Mouse (Mus musculus) heart, embryonic 13.5 days (tissue): ENCODE measurements around the gene Ghrhr. TPM values are rescaled to one million over a fixed set of nuclear protein-coding genes. Genes with fewer than 3 reads are reported as not detected.

Experiments
- ATAC-seq: fragments of 200-750 bp; cut with Nextera tagmentation; 2 replicates; pipeline ENCODE4 v1.8.0; 2017; ENCODE audit warnings: moderate TSS enrichment; ENCODE audit not compliant: insufficient number of reproducible peaks, low FRiP score, low TSS enrichment; ENCODE audit errors: extremely low read depth
- H3K27ac ChIP-seq: fragments of 300-500 bp; sonication (generic); replicated peaks from 2 replicates; pipeline ENCODE4 v1.5.1; 2015; ENCODE audit warnings: moderate library complexity, mild to moderate bottlenecking, inconsistent platforms
- H3K27me3 ChIP-seq: fragments of 300-500 bp; sonication (generic); replicated peaks from 2 replicates; pipeline ENCODE4 v1.6.1; 2015; ENCODE audit warnings: mild to moderate bottlenecking, inconsistent platforms
- H3K36me3 ChIP-seq: fragments of 300-500 bp; sonication (generic); 2 replicates; pipeline ENCODE4 v1.6.1; 2015; ENCODE audit warnings: mild to moderate bottlenecking, inconsistent platforms
- H3K4me1 ChIP-seq: fragments of 300-500 bp; sonication (generic); 2 replicates; pipeline ENCODE4 v1.6.1; 2015; ENCODE audit warnings: inconsistent platforms
- H3K4me2 ChIP-seq: fragments of 300-500 bp; sonication (generic); 2 replicates; pipeline ENCODE4 v1.6.1; 2015; ENCODE audit warnings: inconsistent platforms, mild to moderate bottlenecking, moderate library complexity
- H3K4me3 ChIP-seq: fragments of 300-500 bp; sonication (generic); 2 replicates; pipeline ENCODE4 v1.5.1; 2015; ENCODE audit warnings: moderate library complexity, mild to moderate bottlenecking, inconsistent platforms
- H3K9ac ChIP-seq: fragments of 300-500 bp; sonication (generic); 2 replicates; pipeline ENCODE4 v1.6.1; 2015; ENCODE audit warnings: inconsistent platforms, mild to moderate bottlenecking, moderate library complexity
- H3K9me3 ChIP-seq: fragments of 300-500 bp; sonication (generic); 2 replicates; pipeline ENCODE4 v1.6.1; 2016; ENCODE audit warnings: inconsistent platforms
- WGBS: fragments of 180-500 bp; shearing (Covaris S2); methylation state at CpG from one replicate; pipeline ENCODE4 v1.1.7; 2015; ENCODE audit warnings: mixed read lengths; 5-methylcytosine and 5-hydroxymethylcytosine counted together
- polyA plus RNA-seq: library from polyadenylated mRNA; unstranded; fragments of >200 nt; fragmentation: Nextera tagmentation; extraction: Ambion mirVana; gene quantifications from 2 replicates; pipeline ENCODE4 v1.2.1, GENCODE M21; 2015

The Ghrhr gene
- polyA plus RNA-seq, 1 experiment from 2014 or later = not detected

DNA sequence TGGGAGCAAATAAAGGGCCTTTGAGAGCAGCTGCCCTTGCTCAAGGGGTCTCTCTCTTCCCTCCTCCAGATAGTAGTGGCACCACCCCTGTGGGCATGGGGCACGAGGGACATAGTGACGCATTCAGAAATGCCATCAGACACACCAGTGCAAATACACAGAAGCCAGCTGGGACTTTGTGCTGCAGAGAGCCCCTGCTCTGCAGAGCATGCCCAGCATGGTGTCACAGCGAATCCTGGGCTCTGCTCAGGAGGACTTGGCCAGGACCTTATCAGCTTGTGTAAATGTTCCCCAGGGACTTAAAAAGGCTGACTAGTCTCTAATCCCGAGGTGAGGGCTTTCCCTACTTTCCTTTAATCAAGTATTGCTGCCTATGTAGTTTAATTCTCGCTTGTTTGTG is 34.4 kb upstream of the Ghrhr start:
- ATAC-seq = no peak
- H3K4me2 ChIP-seq = no peak overlapping the region
- peaks cover 28% of the 10 kb centered on the region for H3K27me3 ChIP-seq
- H3K27ac ChIP-seq = peak overlapping the region; percentile 33; the same call in 1 of the 2 replicates
- no peaks in the 10 kb centered on the region for H3K9me3 ChIP-seq
- 14% methylated on average over 5 of the region's 5 CpGs for WGBS
- 0 out of 2 replicates have a peak overlapping the region, but pooled peaks have one; percentile 12 for H3K9ac ChIP-seq
- H3K4me3 ChIP-seq = no peak overlapping the region
- H3K4me1 ChIP-seq = peaks cover 76% of the 10 kb centered on the region
- no peaks in the 10 kb centered on the region for H3K36me3 ChIP-seq

DNA sequence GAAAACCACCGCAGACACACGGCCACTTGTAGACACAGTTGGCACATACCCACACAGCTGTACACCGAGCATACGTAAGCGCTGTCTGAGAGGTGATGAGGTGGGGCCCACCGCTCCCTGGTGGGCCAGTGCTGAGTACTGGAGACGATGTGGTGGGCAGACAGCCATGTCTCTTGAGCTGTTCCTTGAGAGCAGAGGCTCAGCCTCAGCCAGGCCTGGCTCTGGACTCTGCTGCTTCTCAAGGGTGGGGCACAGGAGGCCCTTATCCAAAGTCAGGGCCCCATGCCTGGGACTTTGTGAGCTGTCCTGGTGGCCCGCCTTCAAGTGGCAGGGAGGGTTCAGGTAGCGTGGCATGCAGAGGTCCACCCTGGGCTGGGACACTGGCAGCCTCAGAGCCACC is 33.8 kb upstream of the Ghrhr start:
- H3K27me3 ChIP-seq = peaks cover 24% of the 10 kb centered on the region
- H3K36me3 ChIP-seq = no peaks in the 10 kb centered on the region
- H3K4me3 ChIP-seq = no peak overlapping the region
- ATAC-seq = no peak
- no peak overlapping the region for H3K4me2 ChIP-seq
- peaks cover 70% of the 10 kb centered on the region for H3K4me1 ChIP-seq
- WGBS = 63% methylated on average over 9 of the region's 9 CpGs
- no peaks in the 10 kb centered on the region for H3K9me3 ChIP-seq
- H3K9ac ChIP-seq = no peak overlapping the region; the same call in 1 of the 2 replicates
- H3K27ac ChIP-seq = 0 out of 2 replicates have a peak overlapping the region, but pooled peaks have one; percentile 20

DNA sequence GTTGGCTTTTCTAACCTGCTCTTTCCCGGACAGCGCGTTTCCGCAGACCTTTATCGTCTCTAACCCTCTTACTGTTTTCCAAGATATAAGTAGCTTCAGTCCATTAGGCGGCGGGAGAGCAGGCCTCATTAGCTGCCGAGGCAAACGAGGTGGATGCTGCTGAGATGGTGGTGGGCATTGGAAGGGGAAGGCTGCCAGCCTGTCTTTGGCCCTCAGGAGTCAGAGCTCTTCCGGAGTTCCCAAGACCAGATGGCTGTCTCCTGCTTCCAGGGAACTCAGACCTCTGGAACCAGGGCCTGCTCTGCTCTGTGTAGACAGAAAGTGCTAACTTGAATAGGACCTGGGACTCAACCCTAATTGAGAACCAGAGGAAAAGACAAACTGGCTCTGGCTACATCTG is 32.6 kb upstream of the Ghrhr start:
- no peak overlapping the region for H3K27ac ChIP-seq
- H3K36me3 ChIP-seq = no peaks in the 10 kb centered on the region
- peaks cover 18% of the 10 kb centered on the region for H3K27me3 ChIP-seq
- no peak overlapping the region for H3K4me2 ChIP-seq
- H3K4me1 ChIP-seq = peaks cover 59% of the 10 kb centered on the region
- 79% methylated on average over 10 of the region's 10 CpGs for WGBS
- no peak overlapping the region for H3K9ac ChIP-seq
- H3K4me3 ChIP-seq = no peak overlapping the region
- no peak for ATAC-seq
- H3K9me3 ChIP-seq = no peaks in the 10 kb centered on the region

DNA sequence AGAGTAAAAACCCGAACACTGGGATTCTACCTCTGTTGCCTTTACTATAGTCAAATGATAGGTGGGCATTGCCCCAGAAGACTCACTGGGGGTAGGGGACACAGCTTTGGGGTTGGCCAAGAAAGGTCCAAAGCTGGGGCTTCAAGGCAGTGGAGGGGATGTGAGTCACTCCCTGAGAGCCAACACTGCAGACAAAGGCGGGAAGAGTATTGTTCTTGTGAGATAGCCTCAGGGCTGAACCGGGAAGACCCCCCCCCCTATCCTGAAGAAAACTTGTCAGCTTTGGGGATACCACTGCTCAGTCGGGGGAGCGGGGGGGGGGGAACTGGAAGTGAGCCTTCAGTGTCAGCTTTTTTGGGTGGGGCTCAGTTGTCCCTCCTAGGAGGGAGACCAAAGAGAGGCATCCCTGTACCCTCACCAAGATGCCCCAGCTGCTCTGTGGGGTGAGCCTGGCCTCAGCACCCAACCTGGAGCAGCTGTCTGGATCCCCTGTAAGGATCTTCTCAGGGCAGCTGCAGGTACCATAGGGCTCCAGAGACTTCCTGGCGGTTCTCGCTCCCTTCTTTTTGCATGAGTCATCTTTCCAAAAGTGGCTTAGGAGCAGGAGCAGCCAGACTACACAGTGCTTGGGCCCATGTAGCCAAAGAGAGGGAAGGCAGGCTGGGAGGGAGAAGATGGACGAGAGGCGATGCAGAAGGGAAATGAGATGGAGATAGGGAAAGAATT is 31.6 kb upstream of the Ghrhr start:
- ATAC-seq = no peak
- WGBS = 65% methylated on average over 9 of the region's 9 CpGs
- no peak overlapping the region for H3K4me2 ChIP-seq
- no peak overlapping the region for H3K4me3 ChIP-seq
- H3K27ac ChIP-seq = no peak overlapping the region
- H3K4me1 ChIP-seq = peaks cover 49% of the 10 kb centered on the region
- H3K9me3 ChIP-seq = no peaks in the 10 kb centered on the region
- H3K9ac ChIP-seq = no peak overlapping the region
- H3K36me3 ChIP-seq = no peaks in the 10 kb centered on the region
- H3K27me3 ChIP-seq = peaks cover 12% of the 10 kb centered on the region; the same call in 1 of the 2 replicates

DNA sequence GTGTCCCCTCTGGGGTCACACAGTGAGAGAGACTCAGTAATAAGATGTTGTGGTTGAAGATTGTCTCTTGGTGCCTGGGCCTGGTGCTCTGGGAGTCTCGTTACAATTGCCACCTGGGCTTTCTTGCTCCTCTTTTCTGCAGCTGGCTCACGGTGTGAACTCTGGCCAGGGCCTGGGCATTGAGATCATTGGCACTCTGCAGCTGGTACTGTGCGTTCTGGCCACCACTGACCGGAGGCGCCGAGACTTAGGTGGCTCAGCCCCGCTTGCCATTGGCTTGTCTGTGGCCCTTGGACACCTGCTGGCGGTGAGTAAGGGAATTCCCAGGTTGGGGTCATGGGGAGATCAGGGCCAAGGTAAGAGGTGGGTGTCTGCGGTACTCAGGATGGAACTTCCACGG is 30.8 kb upstream of the Ghrhr start:
- Histone ChIP-seq H3K36me3 (no peaks in the 10 kb centered on the region), H3K9me3 (peaks cover 5% of the 10 kb centered on the region; the same call in 1 of the 2 replicates), H3K4me3 (no peak overlapping the region), H3K4me1 (peaks cover 41% of the 10 kb centered on the region), H3K4me2 (no peak overlapping the region), H3K9ac (no peak overlapping the region), H3K27me3 (peaks cover 6% of the 10 kb centered on the region; the same call in 1 of the 2 replicates), H3K27ac (no peak overlapping the region)
- no peak for ATAC-seq
- WGBS = 83% methylated on average over 10 of the region's 10 CpGs

DNA sequence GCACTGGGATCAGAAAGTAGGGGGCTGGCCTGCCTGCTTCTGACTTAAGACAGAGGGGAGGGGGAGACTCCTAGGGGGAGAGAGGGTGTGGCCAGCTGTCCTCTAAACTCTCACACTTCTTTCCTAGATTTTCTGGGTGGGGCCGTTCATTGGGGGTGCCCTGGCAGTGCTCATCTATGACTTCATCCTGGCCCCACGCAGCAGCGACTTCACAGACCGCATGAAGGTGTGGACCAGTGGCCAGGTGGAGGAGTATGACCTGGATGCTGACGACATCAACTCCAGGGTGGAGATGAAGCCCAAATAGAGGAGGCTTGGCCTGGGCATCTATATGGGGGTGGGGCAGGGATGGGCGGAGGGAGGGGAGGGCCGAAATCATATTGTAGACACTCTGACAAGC is 29.6 kb upstream of the Ghrhr start:
- Histone ChIP-seq H3K27ac (no peak overlapping the region), H3K4me3 (no peak overlapping the region), H3K27me3 (peaks cover 6% of the 10 kb centered on the region; the same call in 1 of the 2 replicates), H3K36me3 (no peaks in the 10 kb centered on the region), H3K4me2 (no peak overlapping the region), H3K9me3 (peaks cover 5% of the 10 kb centered on the region; the same call in 1 of the 2 replicates), H3K4me1 (peaks cover 30% of the 10 kb centered on the region), H3K9ac (no peak overlapping the region)
- ATAC-seq = no peak
- WGBS = 74% methylated on average over 7 of the region's 7 CpGs

DNA sequence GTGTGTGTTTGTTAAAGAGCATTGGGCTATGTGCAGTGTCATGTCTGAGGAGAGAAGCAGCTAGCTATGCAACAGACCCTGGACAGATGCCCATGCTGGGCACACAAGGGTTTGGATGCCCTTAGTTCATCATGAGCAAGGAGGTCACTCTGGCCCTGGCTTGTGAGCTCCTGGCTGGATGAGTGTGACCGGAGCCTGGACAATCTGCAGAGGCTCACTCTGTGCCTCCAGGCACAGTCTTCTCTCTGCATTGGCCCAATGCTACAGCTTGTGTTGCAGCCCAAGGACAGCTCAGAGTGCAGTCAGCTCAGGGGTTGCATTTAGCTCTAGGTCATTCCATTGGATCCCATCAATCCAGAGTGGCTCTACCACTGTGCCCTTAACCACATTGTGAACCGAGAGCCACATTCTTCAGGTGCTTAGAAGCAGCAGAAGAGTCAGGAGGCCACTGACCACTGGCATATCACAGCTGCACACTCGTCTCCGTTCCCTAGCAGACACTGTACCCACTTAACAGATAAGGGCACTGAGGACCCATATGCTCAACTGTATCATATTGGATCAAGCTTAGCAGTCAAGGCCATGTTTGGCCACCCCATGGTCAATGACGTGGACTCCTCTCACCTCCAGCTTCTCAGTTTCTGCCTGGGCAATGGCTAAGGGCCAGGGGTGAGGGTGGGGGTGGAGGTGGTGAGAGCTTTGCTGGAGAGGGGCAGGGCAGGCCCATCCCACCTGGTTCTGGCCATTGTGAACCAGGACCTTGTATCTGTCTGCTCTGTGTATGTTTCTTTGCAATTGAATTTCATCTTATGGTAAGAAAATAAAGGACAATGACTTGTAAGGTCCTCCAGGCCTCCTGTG is 28.2 kb upstream of the Ghrhr start:
- Histone ChIP-seq H3K9ac (no peak overlapping the region), H3K27me3 (peaks cover 6% of the 10 kb centered on the region; the same call in 1 of the 2 replicates), H3K9me3 (peaks cover 5% of the 10 kb centered on the region; the same call in 1 of the 2 replicates), H3K4me3 (no peak overlapping the region), H3K4me1 (peaks cover 17% of the 10 kb centered on the region), H3K27ac (no peak overlapping the region), H3K36me3 (no peaks in the 10 kb centered on the region), H3K4me2 (no peak overlapping the region)
- WGBS = 74% methylated on average over 5 of the region's 5 CpGs
- ATAC-seq = no peak

DNA sequence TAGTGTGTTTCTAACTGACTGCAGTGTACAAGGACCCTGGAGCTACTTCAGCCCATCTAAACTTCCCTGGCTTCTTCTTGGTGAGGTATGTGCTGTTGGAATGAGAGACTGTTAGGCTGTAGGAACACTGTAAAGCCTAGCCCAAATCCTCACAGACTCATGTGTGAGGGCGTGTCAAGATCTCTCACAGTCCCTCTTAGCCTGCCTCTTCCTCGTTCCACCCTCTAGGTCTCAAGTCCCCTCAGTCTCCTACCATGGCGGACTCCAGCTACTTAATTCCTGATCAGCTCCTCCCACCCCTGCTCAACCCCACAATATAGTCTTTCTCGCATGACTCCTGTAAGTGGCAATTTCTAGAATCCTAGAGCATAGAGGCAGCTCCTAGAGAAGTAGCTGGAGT is 26.9 kb upstream of the Ghrhr start:
- Histone ChIP-seq H3K27ac (no peak overlapping the region), H3K4me3 (no peak overlapping the region), H3K4me1 (peaks cover 8% of the 10 kb centered on the region), H3K9me3 (peaks cover 5% of the 10 kb centered on the region; the same call in 1 of the 2 replicates), H3K9ac (no peak overlapping the region), H3K27me3 (peaks cover 7% of the 10 kb centered on the region; the same call in 1 of the 2 replicates), H3K36me3 (no peaks in the 10 kb centered on the region), H3K4me2 (no peak overlapping the region)
- 76% methylated on average over 4 of the region's 4 CpGs for WGBS
- ATAC-seq = no peak

DNA sequence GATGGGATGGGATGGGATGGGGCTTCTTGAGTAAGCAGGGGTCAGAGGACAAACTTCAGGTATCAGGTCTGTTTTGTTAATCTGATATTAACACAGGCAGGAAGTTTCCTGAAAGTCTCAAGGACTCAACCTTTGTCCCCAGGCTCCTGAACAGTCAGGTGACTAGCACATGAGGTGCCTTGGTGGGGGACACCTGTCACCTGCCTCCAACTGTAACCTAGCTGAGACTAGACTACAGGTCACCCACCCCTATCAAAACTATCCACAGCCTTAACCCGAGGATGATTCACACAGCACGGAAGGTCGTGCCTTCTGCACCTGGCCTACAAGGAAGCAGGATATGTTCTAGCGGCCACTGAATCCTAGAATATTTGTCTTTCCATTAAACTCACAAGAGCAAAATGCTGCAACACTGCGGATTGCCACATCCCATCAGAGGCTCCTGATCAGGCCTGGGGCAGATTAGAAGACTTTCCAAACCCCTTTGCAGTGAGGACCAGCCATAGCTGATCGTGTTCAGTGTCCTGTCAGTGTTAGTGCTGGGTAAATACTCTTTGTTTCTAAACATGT is 25.6 kb upstream of the Ghrhr start:
- peaks cover 5% of the 10 kb centered on the region; the same call in 1 of the 2 replicates for H3K9me3 ChIP-seq
- no peak overlapping the region for H3K4me3 ChIP-seq
- no peaks in the 10 kb centered on the region for H3K4me1 ChIP-seq
- H3K4me2 ChIP-seq = no peak overlapping the region
- no peak overlapping the region for H3K9ac ChIP-seq
- H3K27me3 ChIP-seq = peaks cover 19% of the 10 kb centered on the region; the same call in 1 of the 2 replicates
- WGBS = 80% methylated on average over 6 of the region's 6 CpGs
- no peak for ATAC-seq
- H3K27ac ChIP-seq = no peak overlapping the region
- no peaks in the 10 kb centered on the region for H3K36me3 ChIP-seq

DNA sequence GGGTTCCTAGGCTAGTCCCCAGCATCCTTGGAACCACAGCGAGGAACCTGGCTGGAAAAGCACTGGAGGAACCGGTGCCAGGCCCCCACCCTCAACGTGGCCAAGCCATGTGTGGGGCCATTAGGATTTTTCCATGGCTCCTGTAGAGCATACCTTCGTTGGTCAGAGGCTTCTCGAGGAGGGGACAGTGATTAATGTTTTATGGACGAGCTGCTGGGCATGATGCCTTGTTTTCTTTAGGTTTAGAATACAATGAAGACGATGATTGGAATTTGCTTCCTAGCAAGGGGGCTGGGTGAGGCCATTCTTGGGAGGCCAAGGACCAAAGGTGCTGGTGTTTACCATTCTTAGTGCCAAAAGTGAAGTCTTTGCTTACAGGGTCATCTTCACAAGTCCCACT is 24.4 kb upstream of the Ghrhr start:
- H3K27me3 ChIP-seq = peaks cover 16% of the 10 kb centered on the region; the same call in 1 of the 2 replicates
- peaks cover 5% of the 10 kb centered on the region; the same call in 1 of the 2 replicates for H3K9me3 ChIP-seq
- peaks cover 7% of the 10 kb centered on the region; the same call in 1 of the 2 replicates for H3K4me1 ChIP-seq
- no peak overlapping the region for H3K9ac ChIP-seq
- ATAC-seq = no peak
- no peaks in the 10 kb centered on the region for H3K36me3 ChIP-seq
- no peak overlapping the region for H3K4me3 ChIP-seq
- WGBS = 61% methylated on average over 7 of the region's 7 CpGs
- no peak overlapping the region for H3K27ac ChIP-seq
- no peak overlapping the region for H3K4me2 ChIP-seq
